Mouse (Mus musculus) A20 (cell line): ENCODE results near the gene Pou5f2.
A peak's percentile ranks its signal among the peaks of the same experiment; 100 is the strongest.

Experiments used
- DNase-seq: peaks from one replicate; pipeline ENCODE4 v3.0.0-alpha.2; 2011; ENCODE audit warnings: low read depth, low spot score

Gene Pou5f2

DNA sequence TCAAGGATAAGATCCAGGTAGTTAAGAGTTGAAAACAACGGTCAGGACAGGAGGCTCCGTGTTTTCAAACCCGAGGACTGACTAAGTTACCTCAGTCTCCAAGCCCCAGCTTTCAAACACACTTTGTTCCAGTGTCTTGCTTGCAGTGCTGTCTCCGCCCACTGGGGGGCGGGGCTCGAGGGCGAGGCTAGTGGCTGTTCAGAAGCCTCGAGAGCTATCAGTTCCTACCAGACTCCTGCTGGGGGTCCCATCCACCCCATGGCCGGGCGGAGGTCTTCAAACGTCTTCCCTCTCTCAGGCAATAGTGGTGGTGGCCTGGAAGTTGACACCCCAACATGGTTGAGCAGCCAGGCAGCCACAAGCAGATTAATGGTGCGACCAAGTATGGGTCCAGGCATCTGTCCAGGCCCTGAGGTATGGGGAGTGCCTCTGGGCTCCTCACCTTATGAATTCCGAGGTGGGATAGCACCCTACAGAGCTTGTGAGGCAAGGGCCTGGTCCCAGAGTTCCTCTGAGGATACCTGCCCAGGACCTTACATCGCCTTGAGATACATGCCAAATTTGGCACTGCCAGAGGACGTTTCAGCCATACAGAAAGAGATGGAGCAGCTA lies at the start of gene Pou5f2:
Gene Pou5f2, plus strand, starts transcription at position 220 of the 612 bp plus-strand sequence.
- peak; percentile 47 for DNase-seq

DNA sequence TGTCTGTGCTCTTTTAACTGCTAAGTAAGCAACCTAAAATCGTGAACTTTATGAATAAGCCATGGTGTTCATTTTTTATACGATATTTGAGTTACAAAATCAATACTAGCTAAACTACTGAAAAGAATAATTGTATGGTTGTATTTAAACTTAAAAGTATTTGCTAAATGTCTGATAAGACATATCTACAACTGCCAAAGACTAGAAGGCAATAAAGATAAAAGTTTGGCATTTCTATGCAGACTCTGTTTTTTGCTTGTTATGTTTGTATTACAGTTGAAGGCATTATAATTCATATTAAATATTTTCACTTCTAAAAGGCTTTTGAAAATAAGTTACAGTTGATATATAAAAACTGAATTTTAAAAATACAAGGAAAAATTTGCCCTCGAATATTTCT lies 48.5 kb upstream of the Pou5f2 start:
- DNase-seq = no peak

DNA sequence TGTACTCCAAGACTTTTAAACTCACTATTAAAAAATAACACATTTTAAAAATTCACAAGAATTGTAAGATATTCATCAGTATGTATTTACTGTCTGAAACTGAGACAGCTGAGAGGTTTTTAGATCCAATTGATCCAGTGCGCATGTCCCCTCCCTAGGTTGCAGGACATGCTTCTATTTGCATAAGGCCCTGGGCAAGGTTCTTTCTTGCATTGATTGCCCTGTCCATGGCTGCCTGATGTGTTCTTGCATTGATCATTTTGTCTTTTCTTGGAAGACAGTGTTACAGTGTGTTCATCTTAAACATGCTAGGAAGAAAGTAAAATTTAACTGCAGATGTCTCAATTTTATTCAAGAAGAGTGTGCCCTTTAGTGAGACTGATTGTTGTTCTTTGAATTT lies 47.6 kb upstream of the Pou5f2 start:
- no peak for DNase-seq

DNA sequence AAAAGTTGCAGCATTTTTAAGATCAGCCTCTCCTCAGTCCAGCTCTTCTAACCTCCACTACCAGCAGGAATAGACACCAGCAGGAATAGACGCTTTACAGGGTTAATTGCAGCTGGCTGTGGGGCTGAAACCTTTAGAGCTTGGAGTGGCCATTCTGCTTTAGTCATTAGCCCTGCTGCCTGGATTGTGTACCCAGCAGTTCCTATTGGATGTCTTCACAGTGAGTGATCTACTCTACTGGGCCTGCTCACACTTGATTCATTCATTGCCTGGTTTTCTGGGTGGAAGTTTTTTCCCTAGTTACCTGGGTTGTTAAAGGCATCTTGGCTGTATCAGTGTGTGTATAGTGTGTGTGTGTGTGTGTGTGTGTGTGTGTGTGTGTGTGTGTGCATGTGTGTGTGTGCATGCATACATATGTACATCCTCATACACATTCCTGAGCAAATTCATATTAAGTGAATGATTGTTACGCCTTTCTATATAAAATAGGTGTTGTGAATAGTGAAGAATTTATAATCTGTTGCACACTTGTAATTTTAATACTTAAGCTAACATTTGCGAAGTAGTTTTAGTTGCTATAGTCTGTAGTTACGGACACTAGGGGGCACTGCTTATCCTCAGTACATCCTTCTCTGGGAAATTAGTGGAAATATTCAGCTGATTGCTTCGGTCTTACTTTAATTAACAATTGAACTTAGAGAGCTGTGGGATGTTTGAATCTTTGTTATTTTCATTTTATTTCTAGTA lies 42.4 kb upstream of the Pou5f2 start:
- DNase-seq = peak; percentile 62

DNA sequence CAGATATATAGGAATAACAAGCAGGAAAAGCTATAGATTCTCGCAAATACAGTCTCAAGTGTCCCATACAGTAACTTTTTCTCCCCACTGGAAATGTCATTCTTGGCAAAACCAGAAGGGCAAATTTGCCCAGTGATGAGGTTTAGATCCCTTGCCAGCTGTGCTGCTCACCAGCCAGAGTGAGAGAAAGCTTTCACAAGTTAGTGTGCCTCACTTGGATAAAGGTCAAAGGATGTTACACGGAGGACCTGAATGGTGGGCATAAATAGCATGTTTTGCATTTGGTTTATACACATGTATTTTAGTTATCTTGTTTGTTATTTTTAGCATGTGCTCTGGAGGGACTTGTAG lies 41.9 kb upstream of the Pou5f2 start:
- no peak for DNase-seq

DNA sequence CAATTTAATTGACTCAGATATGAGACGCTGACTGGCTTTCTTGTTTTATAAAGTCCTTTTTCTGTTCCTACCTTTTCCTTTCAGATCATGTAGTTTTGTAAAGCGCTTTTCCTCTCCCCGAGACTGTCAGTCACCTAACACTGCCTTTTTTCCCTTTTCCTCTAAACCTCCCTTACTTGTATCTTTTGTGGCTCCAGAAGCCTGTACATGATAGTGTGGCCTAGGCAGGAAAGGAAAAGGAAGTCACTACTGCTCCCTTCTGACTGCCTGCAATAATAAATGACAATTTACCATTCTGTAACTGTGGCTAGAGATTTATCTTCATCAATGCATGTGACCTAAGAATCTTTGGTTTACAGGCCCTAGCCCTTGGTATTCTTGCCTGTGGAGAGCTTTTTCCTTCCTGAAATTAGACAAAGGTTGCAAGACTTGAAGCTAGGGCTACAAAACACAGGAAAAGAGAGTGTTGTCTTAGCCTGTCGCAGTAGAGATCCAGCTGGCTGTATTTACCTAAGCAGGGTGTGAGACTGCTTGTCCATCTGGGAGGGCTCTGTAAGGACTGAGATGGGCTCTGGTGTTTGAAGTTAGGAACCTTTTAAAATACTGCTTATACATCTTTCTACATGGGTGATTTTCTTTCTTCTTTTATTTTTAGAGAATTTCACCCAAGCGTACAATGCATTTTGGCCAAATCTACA lies 33.4 kb upstream of the Pou5f2 start:
- no peak for DNase-seq

DNA sequence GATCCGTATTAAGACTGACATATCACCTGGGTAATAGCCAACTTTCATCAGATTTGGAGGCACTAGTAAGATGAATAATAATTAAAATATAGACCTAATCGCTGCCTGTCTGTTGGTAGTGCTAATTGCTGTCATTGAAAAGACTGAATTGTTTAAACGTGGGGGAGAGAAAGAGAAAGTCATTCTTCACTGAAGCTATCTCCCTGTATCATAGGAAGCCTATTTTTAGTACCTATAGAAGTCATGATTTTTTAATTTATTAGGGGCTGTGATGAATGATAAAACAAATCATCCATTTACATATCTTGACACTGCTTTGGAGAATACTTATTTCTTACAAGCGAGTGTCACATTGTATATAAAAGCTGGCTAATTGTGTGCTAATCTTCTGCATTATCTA lies 20.1 kb upstream of the Pou5f2 start:
- DNase-seq = no peak

DNA sequence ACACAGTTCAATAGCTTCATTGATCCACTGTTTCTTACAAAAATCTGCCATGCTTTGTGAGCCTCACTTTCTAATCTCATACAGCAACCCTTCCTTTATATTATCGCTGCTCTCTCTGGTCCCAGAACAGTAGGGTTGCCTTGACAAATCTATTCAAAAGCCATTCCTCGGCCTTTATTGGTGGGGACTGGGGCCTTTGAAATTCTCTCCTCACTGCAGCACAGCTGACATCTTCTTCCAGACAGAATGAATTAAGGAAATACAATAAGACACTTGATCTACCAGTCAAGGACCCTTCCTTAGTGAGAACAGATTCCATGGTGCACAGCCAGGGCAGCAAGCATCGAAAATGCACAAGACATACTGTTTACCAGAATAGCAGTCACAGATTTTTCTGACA lies 19.4 kb upstream of the Pou5f2 start:
- DNase-seq = no peak

DNA sequence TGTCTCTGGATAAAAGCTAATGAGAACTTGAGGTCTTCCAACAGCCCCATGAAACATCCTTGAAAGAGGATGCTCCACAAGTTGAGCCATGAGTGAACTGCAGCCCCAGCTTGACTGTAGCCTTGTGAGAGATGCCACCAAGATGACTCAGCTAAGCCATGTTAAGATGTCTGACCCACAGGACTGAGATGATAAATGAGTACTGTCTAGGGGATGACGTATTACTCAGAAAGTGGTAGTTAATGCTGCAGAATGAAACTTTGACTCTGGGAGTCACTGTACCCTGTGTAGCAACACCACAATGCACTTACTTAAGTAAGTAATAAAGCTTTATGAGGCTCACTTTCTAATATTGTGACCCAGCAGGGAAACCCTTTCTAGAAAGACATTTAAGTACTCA lies 14.5 kb upstream of the Pou5f2 start:
- no peak for DNase-seq

DNA sequence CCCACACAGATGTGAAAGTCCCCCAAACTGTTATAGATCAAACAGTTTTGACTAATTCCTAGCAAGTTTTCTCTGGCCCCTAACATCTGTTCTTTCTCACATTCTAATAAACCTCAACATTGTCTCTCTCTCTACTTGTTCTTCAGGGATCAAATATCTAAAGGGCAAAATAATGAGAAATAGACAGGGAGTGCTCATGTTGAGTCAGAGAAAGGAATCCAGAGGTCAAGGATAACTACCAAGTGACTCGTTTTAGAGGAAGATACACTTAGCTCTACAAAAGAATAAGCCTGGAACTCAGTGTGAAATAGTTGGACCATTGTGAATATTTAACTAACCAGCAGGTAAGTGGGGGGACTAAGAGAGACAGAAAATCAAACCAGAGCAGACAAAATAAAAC lies 8.1 kb downstream of the Pou5f2 start:
- no peak for DNase-seq

DNA sequence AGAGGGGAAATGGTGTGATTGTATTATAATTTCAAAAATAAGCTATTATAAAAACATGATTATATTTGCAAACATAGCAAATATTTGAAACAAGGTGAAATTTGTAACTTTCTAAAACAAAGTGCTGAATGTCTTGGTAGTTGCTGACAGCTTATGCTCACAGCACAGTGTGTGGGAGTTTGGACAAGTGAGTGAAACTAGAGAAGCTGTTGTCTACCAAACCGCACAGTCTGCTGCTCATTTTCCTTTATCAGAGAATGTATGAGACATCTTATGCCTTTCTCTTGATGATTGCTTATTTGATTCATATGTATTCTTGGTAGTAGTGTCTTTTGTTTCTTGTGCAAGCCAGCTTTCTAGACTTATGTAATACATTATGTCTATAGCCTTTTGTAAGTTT lies 12.5 kb downstream of the Pou5f2 start:
- no peak for DNase-seq

DNA sequence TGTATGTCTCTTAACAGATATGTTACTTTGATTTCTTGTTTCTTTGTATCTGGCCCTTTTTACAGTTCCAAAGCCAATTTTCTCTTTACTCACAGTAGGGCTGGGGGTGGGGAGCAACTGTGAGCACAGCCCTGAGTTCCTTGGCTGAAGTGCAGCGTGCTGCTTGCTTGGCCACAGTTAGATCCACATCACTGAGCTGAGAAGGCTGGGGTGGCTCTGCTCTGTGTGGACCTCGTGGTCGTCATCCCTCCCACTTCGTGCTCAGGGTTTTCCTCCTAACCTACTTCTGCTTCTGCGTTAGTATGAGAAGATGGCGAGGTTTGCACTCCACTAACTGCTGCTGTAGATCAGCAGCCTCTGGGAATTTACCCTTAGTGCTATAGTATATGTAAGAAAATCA lies 18.5 kb downstream of the Pou5f2 start:
- peak; percentile 72 for DNase-seq

DNA sequence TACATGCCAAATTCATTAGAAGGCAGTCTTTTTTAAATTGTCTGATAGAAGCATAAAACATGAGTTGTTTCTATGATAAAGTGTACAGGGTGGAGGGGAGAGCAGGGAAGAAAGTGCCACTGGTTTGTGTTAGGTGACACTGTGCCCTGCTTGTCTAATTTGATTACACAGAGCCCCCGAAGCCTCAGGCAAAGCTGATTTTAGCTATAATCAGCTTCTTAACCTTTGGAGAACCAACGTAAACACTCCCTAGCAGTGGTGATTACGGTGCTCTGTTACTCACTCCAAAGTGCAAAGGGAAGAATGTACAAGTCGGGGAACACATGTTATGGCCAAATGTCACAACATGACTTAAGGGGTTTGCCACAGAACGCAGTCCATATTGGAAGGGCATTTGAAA lies 20.4 kb downstream of the Pou5f2 start:
- DNase-seq = no peak
